Mouse (Mus musculus) pancreas, adult 10 weeks (tissue): Measurements from ENCODE around the gene Sv2c. TPM values are rescaled to one million over a fixed set of nuclear protein-coding genes. Genes with fewer than 3 reads are reported as not detected.

Experiments
- polyA plus RNA-seq: library from polyadenylated mRNA; stranded (reverse); fragments of 350-450 nt; fragmentation: Illumina TruSeq; extraction: RNeasy Lipid Tissue Mini Kit (QIAGEN cat#74804); gene quantifications from one replicate; pipeline ENCODE4 v1.2.3, GENCODE M21; 2015; ENCODE audit warnings: low read depth, low replicate concordance; ENCODE audit not compliant: insufficient read depth

Sv2c gene
- 0.94 TPM for polyA plus RNA-seq

DNA sequence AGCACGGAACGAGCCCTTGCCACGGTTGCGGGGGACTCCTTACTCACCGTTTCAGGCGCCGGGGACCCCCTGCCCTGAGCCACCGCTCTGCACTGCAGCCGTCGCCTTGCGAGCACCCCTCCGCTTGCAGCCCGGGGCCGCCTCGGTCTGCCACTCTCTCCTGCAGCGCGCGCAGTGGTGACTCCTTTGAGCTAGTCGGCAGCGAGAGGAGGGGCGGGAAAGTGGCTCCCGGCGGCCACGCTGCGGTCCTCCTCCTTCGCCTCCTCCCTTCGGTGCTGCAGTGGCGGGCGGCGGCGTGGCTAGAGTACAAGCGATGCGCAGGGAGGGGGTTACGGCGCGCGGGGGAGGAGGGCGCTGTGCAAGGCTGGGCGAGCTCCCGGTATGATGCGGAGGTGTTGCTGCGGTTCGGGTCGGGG, at the start of gene Sv2c:
Sv2c (minus strand) TSS at position 177 of the 416 bp plus-strand sequence.

DNA sequence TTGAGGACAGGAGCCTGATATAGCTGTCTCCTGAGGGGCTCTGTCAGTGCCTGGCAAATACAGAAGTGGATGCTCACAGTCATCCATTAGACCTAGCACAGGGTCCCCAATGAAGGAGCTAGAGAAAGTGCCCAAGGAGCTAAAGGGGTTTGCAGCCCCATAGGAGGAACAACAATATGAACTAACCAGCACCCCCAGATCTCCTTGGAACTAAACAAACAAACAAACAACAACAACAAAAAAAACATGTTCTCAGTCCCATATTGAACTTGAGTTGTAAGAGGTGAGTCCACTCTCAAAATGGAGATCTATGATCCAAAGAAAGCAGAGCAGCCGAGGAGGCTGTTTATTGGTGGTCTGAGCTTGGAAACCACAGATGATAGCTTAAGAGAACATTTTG, 50.6 kb downstream of the Sv2c start, which contains the start of gene Gm17190:
Gm17190 (plus strand) TSS at position 301 of the 400 bp plus-strand sequence.

DNA sequence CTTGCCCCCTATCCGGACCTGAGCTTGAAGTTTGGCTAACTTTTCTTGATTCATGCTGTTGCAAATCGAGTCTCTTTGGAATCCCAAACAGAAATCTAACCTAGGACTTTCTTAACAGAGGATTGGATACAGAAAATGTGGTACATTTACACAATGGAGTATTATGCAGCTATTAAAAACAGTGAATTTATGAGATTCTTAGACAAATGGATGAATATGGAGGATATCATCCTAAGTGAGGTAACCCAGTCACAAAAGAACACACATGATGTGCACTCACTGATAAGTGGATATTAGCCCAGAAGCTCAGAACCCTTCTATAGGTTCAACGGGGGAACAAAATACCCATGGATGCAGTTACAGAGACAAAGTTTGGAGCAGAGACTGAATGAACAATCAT, 51.1 kb downstream of the Sv2c start, which contains the start of gene Gm20075:
Gm20075 (minus strand) TSS at position 101 of the 400 bp plus-strand sequence.

Other genes with a start within 250 kb of the Sv2c start
- gene Iqgap2, start 240.7 kb downstream of the Sv2c start, polyA plus RNA-seq, result 3.7 TPM
- gene Gm20075, start 51.2 kb downstream of the Sv2c start, polyA plus RNA-seq, result 1.1 TPM
- not detected for gene Gm17190, start 50.5 kb downstream of the Sv2c start, polyA plus RNA-seq